Mouse (Mus musculus) bone marrow macrophage, adult 2 months (primary cell): ENCODE data around the gene Cep112. TPM values are rescaled to one million over a fixed set of nuclear protein-coding genes. Genes with fewer than 3 reads are reported as not detected.

ENCODE experiments used
- H3K27ac ChIP-seq: 2 replicates; pipeline ENCODE4 v1.5.1; 2012; ENCODE audit warnings: low read depth, low read length; ENCODE audit not compliant: insufficient read depth
- H3K4me1 ChIP-seq: 2 replicates; pipeline ENCODE4 v1.6.1; 2012; ENCODE audit warnings: low read length; ENCODE audit not compliant: control insufficient read depth, insufficient read depth
- H3K4me3 ChIP-seq: 2 replicates; pipeline ENCODE4 v1.5.1; 2012; ENCODE audit warnings: mild to moderate bottlenecking, low read length, moderate library complexity; ENCODE audit not compliant: insufficient read depth
- CTCF ChIP-seq: IDR thresholded peaks from 2 replicates; pipeline ENCODE4 v1.5.1; 2012; ENCODE audit warnings: low read depth, mild to moderate bottlenecking, low read length, moderate library complexity
- POLR2A ChIP-seq: IDR thresholded peaks from 2 replicates; pipeline ENCODE4 v1.6.1; 2012; ENCODE audit warnings: mild to moderate bottlenecking, low read depth, low read length, borderline replicate concordance
- polyA plus RNA-seq: library from polyadenylated mRNA; stranded (reverse); fragments of >200 nt; gene quantifications from 2 replicates; pipeline ENCODE4 v1.2.4, GENCODE M21; 2012; ENCODE audit not compliant: missing spikeins, insufficient read depth, insufficient read length

Cep112 gene
- polyA plus RNA-seq, 1 experiment: 5.0 TPM

DNA sequence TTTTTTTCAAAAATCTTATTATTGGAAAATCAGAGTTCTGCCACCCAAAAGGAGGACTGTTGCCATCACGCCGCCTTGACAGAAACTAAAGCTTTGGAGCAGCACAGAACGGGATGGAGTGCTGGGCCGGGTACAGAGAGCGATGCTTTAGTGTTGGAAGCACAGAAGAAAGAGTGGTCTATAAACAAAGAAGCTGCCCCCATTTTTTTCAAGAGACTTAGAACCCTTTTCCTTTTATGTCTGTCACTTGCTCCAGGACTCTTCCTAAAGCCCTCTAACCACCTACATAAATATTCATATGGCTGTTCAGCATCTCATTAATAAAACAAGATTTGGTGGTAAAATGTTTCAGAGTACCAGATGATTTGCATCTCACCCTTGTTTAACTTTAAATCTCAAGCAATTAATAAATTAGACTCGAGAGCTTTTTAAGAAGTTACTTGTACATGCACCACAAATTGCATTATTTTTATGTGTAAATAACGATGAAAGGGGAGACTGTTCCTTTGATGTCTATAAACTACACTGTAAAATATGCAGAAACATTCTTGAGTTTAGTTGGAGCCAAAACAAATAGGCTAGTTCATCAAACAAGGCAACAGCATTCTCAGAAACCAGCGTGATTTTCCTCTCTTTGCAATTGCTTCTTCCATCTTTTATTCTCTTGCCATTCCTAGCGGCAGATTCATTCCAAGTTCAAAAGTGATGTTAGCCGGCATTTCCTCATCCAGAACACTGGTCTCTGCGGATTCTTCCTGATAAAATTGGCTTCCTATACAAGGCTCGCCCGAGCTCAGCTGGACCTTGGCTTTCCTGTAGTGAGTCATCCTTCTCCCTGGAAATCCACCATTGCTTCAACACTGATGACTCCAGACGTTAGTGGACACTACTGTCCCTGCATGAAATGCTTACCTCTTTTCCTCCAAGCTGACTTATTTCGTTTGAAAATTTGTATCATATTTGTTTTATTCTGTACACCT, 355.6 kb downstream of the Cep112 start:
- no peaks in the 10 kb centered on the region for H3K4me1 ChIP-seq
- no peak overlapping the region for H3K27ac ChIP-seq
- H3K4me3 ChIP-seq: no peak overlapping the region
- TF ChIP-seq POLR2A: no peak
- TF ChIP-seq CTCF: no peak

DNA sequence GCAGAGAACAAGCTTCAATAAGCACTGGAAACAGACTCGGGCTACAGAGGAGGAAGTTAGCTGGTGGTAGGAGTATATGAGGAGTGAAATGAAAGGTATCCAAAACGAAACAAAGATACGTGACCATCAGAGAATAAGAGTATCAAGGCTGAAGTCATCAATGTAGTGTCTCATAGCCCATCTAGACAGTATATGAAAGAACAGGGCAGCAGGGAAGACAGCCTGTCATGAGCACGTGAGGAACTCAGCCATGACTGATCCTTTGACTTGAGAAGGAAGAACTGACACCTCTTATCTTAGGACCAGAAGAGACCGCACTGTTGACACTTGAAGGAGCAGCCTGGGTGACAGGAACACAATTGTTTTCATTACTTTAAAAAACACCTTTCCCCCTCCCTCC, 373.4 kb downstream of the Cep112 start:
- H3K27ac ChIP-seq: no peak overlapping the region
- TF ChIP-seq POLR2A: no peak
- TF ChIP-seq CTCF: no peak
- H3K4me3 ChIP-seq: no peak overlapping the region
- no peaks in the 10 kb centered on the region for H3K4me1 ChIP-seq

DNA sequence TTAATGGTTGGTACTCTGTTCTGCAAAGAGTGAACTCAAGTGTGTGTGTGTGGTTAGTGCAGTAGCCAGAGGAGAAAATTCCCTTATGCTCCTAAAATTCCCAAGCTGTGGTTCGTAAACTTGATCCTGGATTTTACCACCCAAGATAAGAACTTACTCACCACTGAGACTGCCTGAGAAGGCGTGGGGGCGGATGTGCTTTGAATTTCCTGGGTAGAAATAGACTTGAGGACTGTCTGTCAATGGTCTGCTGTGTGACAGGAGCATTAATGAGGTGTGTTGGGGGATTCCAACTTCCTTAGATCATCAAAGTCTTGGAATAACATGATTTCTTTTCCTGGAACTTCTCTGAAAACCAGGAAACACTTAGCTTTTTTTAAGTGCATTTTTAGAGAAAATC, 374.7 kb downstream of the Cep112 start:
- H3K4me3 ChIP-seq: no peak overlapping the region
- H3K4me1 ChIP-seq: no peaks in the 10 kb centered on the region
- TF ChIP-seq CTCF (no peak), POLR2A (no peak)
- H3K27ac ChIP-seq: no peak overlapping the region

DNA sequence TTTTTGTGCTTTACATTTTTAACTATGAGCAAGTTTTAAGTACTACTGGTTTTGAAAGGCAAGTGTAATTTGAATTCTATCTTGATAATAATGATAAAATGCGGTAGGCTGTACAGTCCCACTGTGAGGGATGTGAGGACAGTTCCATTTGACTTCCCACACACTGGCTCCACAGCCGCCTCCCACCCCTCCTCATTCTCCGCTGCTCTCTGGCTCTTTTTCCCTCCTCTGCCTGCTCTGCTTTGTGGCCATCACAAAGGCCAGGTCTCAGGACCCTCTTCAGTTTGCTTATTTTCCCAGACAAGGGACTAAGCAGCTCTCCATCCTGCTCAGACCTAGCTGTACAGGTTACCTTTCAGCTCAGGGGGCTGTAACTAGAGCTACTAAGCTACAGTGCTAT, 379.0 kb downstream of the Cep112 start:
- TF ChIP-seq POLR2A (no peak), CTCF (no peak)
- no peaks in the 10 kb centered on the region for H3K4me1 ChIP-seq
- no peak overlapping the region for H3K27ac ChIP-seq
- no peak overlapping the region for H3K4me3 ChIP-seq

DNA sequence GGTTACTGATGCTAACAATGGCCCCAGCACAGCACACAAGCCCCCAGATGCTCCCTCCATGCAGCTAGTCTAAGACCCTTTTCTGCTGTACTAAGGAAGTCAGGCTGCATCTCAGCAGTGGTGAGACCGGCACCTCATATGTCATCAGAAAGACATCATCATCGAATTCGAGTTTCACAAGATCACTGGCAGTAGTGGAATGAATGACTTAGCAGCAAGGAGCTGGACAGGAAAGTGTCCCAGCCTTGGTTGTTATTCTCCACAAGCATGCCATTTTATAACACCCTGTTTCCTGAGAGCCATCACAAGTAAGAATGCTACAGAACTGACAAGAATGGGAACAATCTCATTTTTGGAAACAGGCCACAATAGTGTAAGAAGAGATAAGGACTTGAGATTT, 381.0 kb downstream of the Cep112 start:
- no peak for TF ChIP-seq CTCF
- no peak for TF ChIP-seq POLR2A
- Histone ChIP-seq H3K4me3 (no peak overlapping the region), H3K4me1 (no peaks in the 10 kb centered on the region), H3K27ac (no peak overlapping the region)

DNA sequence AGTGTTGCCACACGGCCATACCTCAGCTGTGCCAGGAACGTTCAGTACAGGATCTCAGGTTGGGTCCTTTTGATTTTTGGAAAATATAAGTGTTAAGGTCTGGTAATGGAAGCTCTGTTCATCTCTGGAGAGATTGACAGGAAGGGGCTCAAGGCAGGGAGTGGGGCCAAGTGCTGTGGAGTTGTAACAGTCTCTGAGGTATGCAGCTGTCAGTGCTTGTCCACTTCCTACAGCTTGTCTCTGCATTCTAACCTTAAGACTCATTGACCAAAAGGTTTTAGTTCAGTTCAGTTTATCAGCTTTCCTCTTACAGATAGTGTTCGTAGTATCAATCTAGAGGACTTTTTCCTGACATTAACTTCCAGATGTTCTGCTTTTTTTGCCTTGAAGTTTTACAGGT, 384.6 kb downstream of the Cep112 start:
- Histone ChIP-seq H3K27ac (no peak overlapping the region), H3K4me1 (no peaks in the 10 kb centered on the region), H3K4me3 (no peak overlapping the region)
- TF ChIP-seq CTCF: no peak
- no peak for TF ChIP-seq POLR2A

DNA sequence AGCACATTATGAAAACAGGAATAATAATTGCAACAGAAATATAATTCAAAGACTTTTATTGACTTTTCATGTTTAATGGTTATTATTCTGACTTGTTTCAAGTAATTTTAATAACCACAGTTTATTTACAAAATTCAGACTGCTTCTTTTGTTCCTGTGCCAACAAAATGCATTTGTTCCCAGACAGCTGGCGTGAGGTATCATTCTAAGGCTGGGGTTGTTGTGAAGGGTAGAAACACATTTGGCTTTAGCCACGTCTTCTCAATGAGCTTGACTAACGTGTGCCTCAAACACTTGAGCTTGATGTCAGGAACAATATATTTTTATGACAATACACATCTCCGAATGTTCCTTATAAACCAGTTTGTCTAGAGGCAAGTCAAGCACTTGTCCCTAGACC, 396.8 kb downstream of the Cep112 start:
- Histone ChIP-seq H3K4me1 (no peaks in the 10 kb centered on the region), H3K27ac (no peak overlapping the region), H3K4me3 (no peak overlapping the region)
- TF ChIP-seq POLR2A: no peak
- TF ChIP-seq CTCF: no peak

DNA sequence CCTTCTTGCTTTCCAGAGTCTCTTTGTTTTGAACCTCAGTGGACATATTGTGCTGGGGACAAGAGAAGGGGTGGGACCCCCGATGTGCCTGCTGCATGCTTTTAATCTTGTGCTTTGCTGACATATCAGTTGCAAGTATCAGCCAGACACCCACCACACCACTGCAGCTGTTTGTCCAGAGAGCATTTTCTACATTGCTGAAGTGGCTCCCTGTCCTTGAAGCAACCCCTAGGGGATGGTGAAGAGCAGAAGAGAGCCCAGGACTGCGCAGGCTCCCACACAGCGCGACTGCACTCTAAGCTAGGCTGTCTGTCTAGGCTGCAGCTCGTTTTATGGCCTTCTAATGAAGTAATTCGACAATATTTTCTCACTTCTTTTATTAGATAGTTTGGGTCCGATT, 397.3 kb downstream of the Cep112 start:
- H3K4me1 ChIP-seq: no peaks in the 10 kb centered on the region
- no peak for TF ChIP-seq POLR2A

DNA sequence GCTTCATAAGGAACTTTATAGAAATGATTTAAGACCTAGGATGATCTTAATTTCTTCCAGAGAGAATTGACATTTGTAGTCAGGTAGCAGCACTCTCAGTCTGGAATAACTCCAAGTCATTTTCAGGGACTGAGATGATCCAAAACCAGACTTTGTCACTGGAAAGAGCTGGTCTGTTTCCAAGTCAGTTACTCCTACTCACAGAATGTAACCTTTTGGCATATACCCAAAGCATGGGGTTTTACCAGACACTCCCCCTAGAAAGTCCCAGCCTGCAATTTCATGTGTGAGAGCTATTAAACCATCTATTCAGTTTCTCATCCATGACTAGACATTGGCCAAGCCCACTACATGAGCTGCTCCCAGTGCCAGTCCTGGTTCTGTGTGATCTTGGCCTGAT, 402.3 kb downstream of the Cep112 start:
- Histone ChIP-seq H3K27ac (no peak overlapping the region), H3K4me3 (no peak overlapping the region), H3K4me1 (no peaks in the 10 kb centered on the region)
- no peak for TF ChIP-seq POLR2A
- no peak for TF ChIP-seq CTCF

More for the DNA sequence above, 397.3 kb downstream of the Cep112 start:
- Histone ChIP-seq H3K27ac (no peak overlapping the region), H3K4me3 (no peak overlapping the region)

DNA sequence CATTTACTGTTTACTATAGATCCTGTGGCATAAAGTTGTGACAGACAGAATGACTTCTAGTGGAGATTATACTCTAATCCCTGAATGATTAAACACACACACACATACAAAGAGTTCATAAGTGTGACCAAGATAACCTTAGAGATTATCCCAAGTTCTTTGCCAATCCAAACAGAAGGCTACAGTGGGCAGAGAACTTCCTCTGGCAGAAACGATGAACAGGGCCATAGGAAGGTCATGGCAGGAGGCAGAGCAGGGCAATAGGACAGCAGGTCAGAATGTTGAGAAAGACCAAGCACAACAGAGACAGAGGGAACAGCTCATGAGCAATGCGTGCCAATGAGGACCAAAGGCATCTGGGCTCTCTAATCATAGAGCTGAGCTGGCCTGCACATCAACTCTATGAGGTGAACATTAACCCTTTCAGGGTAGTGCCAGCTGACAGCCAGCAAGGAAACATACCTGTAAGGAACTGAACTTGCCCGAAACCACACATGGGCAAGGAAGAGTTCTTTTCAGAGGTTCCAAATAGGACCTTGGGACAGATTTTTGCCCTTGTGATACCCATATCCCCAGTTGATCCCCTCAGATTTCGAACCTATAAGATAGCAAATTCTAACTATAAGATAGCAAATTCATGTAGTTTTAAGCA, 403.5 kb downstream of the Cep112 start:
- no peak overlapping the region for H3K27ac ChIP-seq
- TF ChIP-seq POLR2A (no peak), CTCF (no peak)
- no peaks in the 10 kb centered on the region for H3K4me1 ChIP-seq
- no peak overlapping the region for H3K4me3 ChIP-seq

DNA sequence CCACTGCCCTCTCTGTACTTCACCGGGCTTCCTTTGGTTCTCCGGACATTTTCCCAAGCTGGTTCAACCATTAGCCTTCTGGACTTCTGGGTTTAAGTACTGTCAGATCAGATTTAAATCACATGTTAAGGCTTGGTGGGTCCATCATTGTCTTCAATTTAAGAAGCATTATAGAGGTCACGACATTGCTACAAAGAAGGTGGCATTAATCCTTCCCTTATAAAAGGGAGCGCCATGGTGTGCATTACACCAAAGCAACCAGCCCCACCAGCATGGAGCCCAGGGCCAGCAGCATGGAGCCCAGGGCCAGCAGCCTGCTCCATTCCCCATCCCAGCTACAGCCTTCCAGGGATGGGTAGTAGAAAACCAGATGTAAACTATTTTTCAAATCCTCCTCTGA, 411.7 kb downstream of the Cep112 start:
- TF ChIP-seq CTCF (no peak), POLR2A (no peak)
- no peak overlapping the region for H3K4me3 ChIP-seq
- no peak overlapping the region for H3K27ac ChIP-seq
- H3K4me1 ChIP-seq: no peaks in the 10 kb centered on the region
